Mouse (Mus musculus) MEL (cell line): Measurements from ENCODE around the gene Lsm2. TPM values are rescaled to one million over a fixed set of nuclear protein-coding genes. Genes with fewer than 3 reads are reported as not detected.
A peak's percentile ranks its signal among the peaks of the same experiment; 100 is the strongest.

Experiments used
- DNase-seq: peaks from one replicate; pipeline ENCODE4 v3.0.0; 2011; ENCODE audit warnings: low read depth, low spot score
- H3K27ac ChIP-seq: 2 replicates; pipeline ENCODE4 v1.5.1; 2012; ENCODE audit warnings: low read depth, mild to moderate bottlenecking, control low read depth, low read length, moderate library complexity; ENCODE audit not compliant: control insufficient read depth
- H3K27me3 ChIP-seq, 2 experiments: fragments of 150-350 bp in 1 of 2; sonication (generic) in 1 of 2; 2 replicates each; pipeline ENCODE4 v1.6.1; 2012; ENCODE audit warnings: low read length in 2 of 2, mild to moderate bottlenecking in 2 of 2, improper control_type of control experiment in 1 of 2, moderate library complexity in 1 of 2; ENCODE audit not compliant: insufficient read depth in 2 of 2, control insufficient read depth in 1 of 2
- H3K36me3 ChIP-seq, 2 experiments: 2 replicates each; pipeline ENCODE4 v1.6.1; 2012 to 2014; ENCODE audit warnings: low read length in 2 of 2, improper control_type of control experiment in 1 of 2, inconsistent platforms in 1 of 2, mild to moderate bottlenecking in 1 of 2; ENCODE audit not compliant: insufficient read depth in 2 of 2, control insufficient read depth in 1 of 2
- H3K4me1 ChIP-seq, 2 experiments: fragments of 150-350 bp in 1 of 2; sonication (generic) in 1 of 2; 2 replicates each; pipeline ENCODE4 v1.6.1; 2012; ENCODE audit warnings: low read length in 2 of 2, improper control_type of control experiment in 1 of 2, mild to moderate bottlenecking in 1 of 2; ENCODE audit not compliant: insufficient read depth in 2 of 2, control insufficient read depth in 1 of 2
- H3K4me3 ChIP-seq, 2 experiments: fragments of 150-350 bp in 1 of 2; sonication (generic) in 1 of 2; 2 replicates each; pipeline ENCODE4 v1.5.1; 2012; ENCODE audit warnings: low read depth in 2 of 2, low read length in 2 of 2, mild to moderate bottlenecking in 2 of 2, moderate library complexity in 2 of 2, control low read depth in 1 of 2, improper control_type of control experiment in 1 of 2; ENCODE audit not compliant: control insufficient read depth in 1 of 2, insufficient read depth in 1 of 2
- H3K79me2 ChIP-seq: 2 replicates; pipeline ENCODE4 v1.6.1; 2012; ENCODE audit warnings: mild to moderate bottlenecking, low read length, moderate library complexity; ENCODE audit not compliant: control insufficient read depth, poor library complexity, insufficient read depth
- H3K9ac ChIP-seq: 2 replicates; pipeline ENCODE4 v1.6.1; 2012; ENCODE audit warnings: low read depth, mild to moderate bottlenecking, control low read depth, low read length, moderate library complexity; ENCODE audit not compliant: control insufficient read depth, poor library complexity, severe bottlenecking
- H3K9me3 ChIP-seq: fragments of 150-350 bp; sonication (generic); replicated peaks from 2 replicates; pipeline ENCODE4 v1.6.1; 2012; ENCODE audit warnings: mild to moderate bottlenecking, low read length, improper control_type of control experiment, moderate library complexity; ENCODE audit not compliant: insufficient read depth
- E2F4 ChIP-seq: IDR thresholded peaks from 2 replicates; pipeline ENCODE4 v1.6.1; 2011; ENCODE audit warnings: low read depth, low read length, improper control_type of control experiment, borderline replicate concordance
- EP300 ChIP-seq, 2 experiments: IDR thresholded peaks; 2 replicates each; pipeline ENCODE4 v1.6.1; 2011; ENCODE audit warnings: improper control_type of control experiment in 2 of 2, low read length in 2 of 2, low read depth in 1 of 2, mild to moderate bottlenecking in 1 of 2
- ETS1 ChIP-seq: IDR thresholded peaks from 2 replicates; pipeline ENCODE4 v1.6.1; 2012; ENCODE audit warnings: low read depth, mild to moderate bottlenecking, inconsistent platforms, low read length, improper control_type of control experiment, moderate library complexity
- GATA1 ChIP-seq: IDR thresholded peaks from 2 replicates; pipeline ENCODE4 v1.6.1; 2011; ENCODE audit warnings: low read depth, low read length, improper control_type of control experiment
- HCFC1 ChIP-seq: IDR thresholded peaks from 2 replicates; pipeline ENCODE4 v1.6.1; 2012; ENCODE audit warnings: low read depth, mild to moderate bottlenecking, inconsistent platforms, low read length, improper control_type of control experiment, moderate library complexity
- KAT2A ChIP-seq: conservative IDR thresholded peaks from 2 replicates; pipeline ENCODE4 v1.6.1; 2012; ENCODE audit warnings: low read depth, low read length, improper control_type of control experiment, inconsistent platforms
- MAFK ChIP-seq: IDR thresholded peaks from 2 replicates; pipeline ENCODE4 v1.6.1; 2011; ENCODE audit warnings: low read depth, mild to moderate bottlenecking, low read length, improper control_type of control experiment, borderline replicate concordance
- MAZ ChIP-seq: IDR thresholded peaks from 2 replicates; pipeline ENCODE4 v1.6.1; 2012; ENCODE audit warnings: low read depth, mild to moderate bottlenecking, inconsistent platforms, low read length, improper control_type of control experiment
- MXI1 ChIP-seq: IDR thresholded peaks from 2 replicates; pipeline ENCODE4 v1.6.1; 2011; ENCODE audit warnings: mild to moderate bottlenecking, low read depth, low read length, improper control_type of control experiment
- NELFE ChIP-seq: IDR thresholded peaks from 2 replicates; pipeline ENCODE4 v1.6.1; 2011; ENCODE audit warnings: low read depth, low read length, improper control_type of control experiment
- POLR2A ChIP-seq, 2 experiments: IDR thresholded peaks; 2 replicates each; pipeline ENCODE4 v1.6.1; 2011 to 2012; ENCODE audit warnings: low read length in 2 of 2, mild to moderate bottlenecking in 2 of 2, control low read depth in 1 of 2, improper control_type of control experiment in 1 of 2, low read depth in 1 of 2, moderate library complexity in 1 of 2; ENCODE audit not compliant: control insufficient read depth in 1 of 2, insufficient read depth in 1 of 2, poor library complexity in 1 of 2
- POLR2AphosphoS2 ChIP-seq: IDR thresholded peaks from 2 replicates; pipeline ENCODE4 v1.6.1; 2011; ENCODE audit warnings: low read length, improper control_type of control experiment
- POLR2AphosphoS5 ChIP-seq: IDR thresholded peaks from 2 replicates; pipeline ENCODE4 v1.6.1; 2012; ENCODE audit warnings: low read depth, borderline replicate concordance, mild to moderate bottlenecking, inconsistent platforms, low read length, moderate library complexity, mixed read lengths
- RAD21 ChIP-seq: IDR thresholded peaks from 2 replicates; pipeline ENCODE4 v1.6.1; 2011; ENCODE audit warnings: mild to moderate bottlenecking, low read depth, low read length, improper control_type of control experiment
- RCOR1 ChIP-seq: IDR thresholded peaks from 2 replicates; pipeline ENCODE4 v1.6.1; 2012; ENCODE audit warnings: low read depth, mild to moderate bottlenecking, inconsistent platforms, low read length, improper control_type of control experiment
- SIN3A ChIP-seq: IDR thresholded peaks from 2 replicates; pipeline ENCODE4 v1.6.1; 2012; ENCODE audit warnings: low read length, improper control_type of control experiment, inconsistent platforms
- SMC3 ChIP-seq: IDR thresholded peaks from 2 replicates; pipeline ENCODE4 v1.6.1; 2011; ENCODE audit warnings: low read depth, low read length, improper control_type of control experiment
- USF2 ChIP-seq, 2 experiments: IDR thresholded peaks; 2 replicates each; pipeline ENCODE4 v1.6.1; 2011 to 2012; ENCODE audit warnings: improper control_type of control experiment in 2 of 2, low read length in 2 of 2, borderline replicate concordance in 1 of 2, inconsistent platforms in 1 of 2, low read depth in 1 of 2, mild to moderate bottlenecking in 1 of 2; ENCODE audit not compliant: insufficient read depth in 1 of 2
- ZC3H11A ChIP-seq: IDR thresholded peaks from 2 replicates; pipeline ENCODE4 v1.6.1; 2012; ENCODE audit warnings: low read depth, mild to moderate bottlenecking, inconsistent platforms, low read length, improper control_type of control experiment
- polyA plus RNA-seq, 2 experiments: library from polyadenylated mRNA; stranded (reverse) in 1 of 2; unstranded in 1 of 2; fragments of >175 nt in 1 of 2; fragments of >200 nt in 1 of 2; gene quantifications; 2 replicates each; pipeline versions ENCODE4 v1.2.1 to v1.2.4; 2012; ENCODE audit warnings: low replicate concordance in 2 of 2, low read depth in 1 of 2; ENCODE audit not compliant: insufficient read length in 2 of 2, insufficient read depth in 1 of 2, missing spikeins in 1 of 2
- total RNA-seq: library from RNA; depleted of rRNA; stranded (reverse); fragments of 300-350 nt; gene quantifications from 2 replicates; pipeline ENCODE4 v1.2.3, GENCODE M21; 2012

The Lsm2 gene
- total and polyA plus RNA-seq, 3 experiments = 57.9 to 180 TPM; not detected in 1

GRCm38 (mm10) chr17:34996411-34997141 is 14.9 kb downstream of the Lsm2 start (continued):
- no peak; the same call in none of the 2 replicates for TF ChIP-seq SMC3
- peak; percentile 29 to 64; a peak in 1 of 4 replicates for TF ChIP-seq POLR2A (IDR thresholded peaks at IDR 0.05; ENCODE audit: control insufficient read depth in 1 of 2, insufficient read depth in 1 of 2, low read depth in 1 of 2, low read length in 2 of 2, poor library complexity in 1 of 2)
- TF ChIP-seq USF2 (IDR thresholded peaks at IDR 0.05; ENCODE audit: borderline replicate concordance in 1 of 2, insufficient read depth in 1 of 2, low read depth in 1 of 2, low read length in 2 of 2) = no peak
- TF ChIP-seq ZC3H11A = no peak
- TF ChIP-seq ETS1 = no peak; the same call in 1 of the 2 replicates
- peak; percentile 94 for TF ChIP-seq POLR2AphosphoS2
- no peak for TF ChIP-seq RCOR1
- TF ChIP-seq KAT2A = no peak

DNA sequence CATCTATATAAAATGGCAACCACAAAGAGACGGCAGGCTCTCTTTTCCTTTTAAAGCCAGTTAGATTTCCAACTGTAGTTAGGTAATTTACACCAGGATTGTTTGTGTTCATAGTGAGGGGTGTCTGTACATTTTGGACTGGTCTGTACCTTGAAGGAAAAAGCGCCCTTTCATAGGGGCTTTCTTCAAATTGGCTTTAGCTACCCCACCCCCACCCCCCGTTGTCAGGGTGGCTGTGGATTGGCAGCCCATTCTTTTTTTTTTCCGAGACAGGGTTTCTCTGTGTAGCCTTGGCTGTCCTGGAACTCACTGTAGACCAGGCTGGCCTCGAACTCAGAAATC is 15.5 kb downstream of the Lsm2 start:
- no peaks in the 10 kb centered on the region for H3K9me3 ChIP-seq
- H3K4me3 ChIP-seq = peak overlapping the region; percentile 70 to 86
- H3K79me2 ChIP-seq = peaks cover 47% of the 10 kb centered on the region
- peak overlapping the region; percentile 99 for H3K27ac ChIP-seq
- no peaks in the 10 kb centered on the region for H3K27me3 ChIP-seq
- H3K9ac ChIP-seq = peak overlapping the region; percentile 98
- H3K4me1 ChIP-seq = no peaks in the 10 kb centered on the region
- DNase-seq = no peak
- H3K36me3 ChIP-seq = no peaks in the 10 kb centered on the region; a peak in 2 of 4 replicates
- no peak for TF ChIP-seq MXI1
- TF ChIP-seq MAFK = 0 out of 2 replicates have a peak, but pooled peaks have one; percentile 6
- TF ChIP-seq GATA1 = no peak
- TF ChIP-seq RCOR1 = no peak
- peak; percentile 11 for TF ChIP-seq POLR2AphosphoS2
- no peak for TF ChIP-seq E2F4
- TF ChIP-seq HCFC1 = no peak
- 0 out of 2 replicates have a peak, but pooled peaks have one; percentile 44 for TF ChIP-seq SIN3A
- TF ChIP-seq EP300 (IDR thresholded peaks at IDR 0.05; ENCODE audit: low read depth in 1 of 2, low read length in 2 of 2) = 0 out of 4 replicates have a peak, but pooled peaks of 1 of the 2 experiments have one; percentile 27
- TF ChIP-seq POLR2A (IDR thresholded peaks at IDR 0.05; ENCODE audit: control insufficient read depth in 1 of 2, insufficient read depth in 1 of 2, low read depth in 1 of 2, low read length in 2 of 2, poor library complexity in 1 of 2) = peak in 1 of 2 experiments; percentile 14; a peak in 1 of 4 replicates
- peak; percentile 32; the same call in 1 of the 2 replicates for TF ChIP-seq ETS1
- TF ChIP-seq POLR2AphosphoS5 = no peak
- TF ChIP-seq KAT2A = 0 out of 2 replicates have a peak, but pooled peaks have one; percentile 21
- TF ChIP-seq MAZ = 0 out of 2 replicates have a peak, but pooled peaks have one; percentile 17
- peak; percentile 45; the same call in 1 of the 2 replicates for TF ChIP-seq NELFE
- TF ChIP-seq RAD21 = no peak
